Mouse (Mus musculus) forebrain, embryonic 16.5 days (tissue): ENCODE data around the gene Agbl1. TPM values are rescaled to one million over a fixed set of nuclear protein-coding genes. Genes with fewer than 3 reads are reported as not detected.
"Not testable (repeated sequence)": the region's sequence is repeated elsewhere in the genome, so short reads cannot be mapped to it uniquely, and the experiment has no call there.

ENCODE experiments used
- ATAC-seq: fragments of 200-750 bp; cut with Nextera tagmentation; 2 replicates; pipeline ENCODE4 v1.8.0; 2017; ENCODE audit warnings: mild to moderate bottlenecking, moderate library complexity
- H3K27ac ChIP-seq: fragments of 300-500 bp; sonication (generic); 2 replicates; pipeline ENCODE4 v1.5.1; 2014; ENCODE audit warnings: low read length, control low read depth
- H3K27me3 ChIP-seq: fragments of 300-500 bp; sonication (generic); replicated peaks from 2 replicates; pipeline ENCODE4 v1.6.1; 2014; ENCODE audit warnings: low read length; ENCODE audit not compliant: control insufficient read depth, insufficient read depth
- H3K36me3 ChIP-seq: fragments of 300-500 bp; sonication (generic); 2 replicates; pipeline ENCODE4 v1.6.1; 2014; ENCODE audit not compliant: control insufficient read depth, insufficient read depth
- H3K4me1 ChIP-seq: fragments of 300-500 bp; sonication (generic); replicated peaks from 2 replicates; pipeline ENCODE4 v1.6.1; 2014; ENCODE audit warnings: low read length; ENCODE audit not compliant: control insufficient read depth, insufficient read depth
- H3K4me2 ChIP-seq: fragments of 300-500 bp; sonication (generic); 2 replicates; pipeline ENCODE4 v1.6.1; 2014; ENCODE audit warnings: mild to moderate bottlenecking, low read length, control low read depth
- H3K4me3 ChIP-seq: fragments of 300-500 bp; sonication (generic); replicated peaks from 2 replicates; pipeline ENCODE4 v1.5.1; 2014; ENCODE audit warnings: mild to moderate bottlenecking, low read length, control low read depth
- H3K9ac ChIP-seq: fragments of 300-500 bp; sonication (generic); replicated peaks from 2 replicates; pipeline ENCODE4 v1.6.1; 2014; ENCODE audit warnings: low read depth, low read length, control low read depth
- H3K9me3 ChIP-seq: fragments of 300-500 bp; sonication (generic); 2 replicates; pipeline ENCODE4 v1.6.1; 2016; ENCODE audit warnings: low read length; ENCODE audit not compliant: control insufficient read depth
- WGBS: fragments of 180-500 bp; shearing (Covaris S2); extraction: QIAGEN DNeasy Blood & Tissue Kit; methylation state at CpG from one replicate; pipeline ENCODE4 v1.1.7; 2014; 5-methylcytosine and 5-hydroxymethylcytosine counted together
- polyA plus RNA-seq: library from polyadenylated mRNA; unstranded; fragments of >200 nt; fragmentation: Nextera tagmentation; extraction: Ambion mirVana; gene quantifications from 2 replicates; pipeline ENCODE4 v1.2.1, GENCODE M21; 2015

The Agbl1 gene
- polyA plus RNA-seq, 1 experiment from 2014 or later = 0.39 TPM

GRCm38 (mm10) chr7:76244839-76245238 is 15.2 kb downstream of the Agbl1 start:
- 94% methylated on average over 17 of the region's 18 CpGs for WGBS
- H3K9ac ChIP-seq, ATAC-seq: not testable (repeated sequence)

DNA sequence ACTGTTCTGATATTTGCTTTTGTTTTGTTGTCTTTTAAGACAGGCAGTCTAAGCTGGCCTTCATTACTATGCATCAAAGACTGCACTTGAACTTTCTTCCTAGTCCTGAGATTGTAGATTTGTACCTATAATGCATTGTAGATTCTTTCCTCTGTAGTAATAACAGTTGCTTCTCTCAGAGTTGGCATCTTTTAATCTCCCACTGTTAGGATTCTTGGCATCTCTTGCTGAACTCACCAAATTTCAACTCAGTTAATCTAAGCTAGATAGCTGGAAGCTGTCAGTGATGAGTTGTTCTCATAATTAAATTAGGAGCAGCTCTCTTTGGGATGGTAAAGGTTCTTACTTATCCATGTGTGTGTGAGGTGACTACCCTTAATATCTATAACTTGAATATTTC is 45.4 kb downstream of the Agbl1 start:
- Histone ChIP-seq H3K4me2 (no peak overlapping the region), H3K4me1 (no peaks in the 10 kb centered on the region), H3K27me3 (no peaks in the 10 kb centered on the region), H3K9me3 (no peaks in the 10 kb centered on the region), H3K9ac (no peak overlapping the region), H3K27ac (no peak overlapping the region), H3K4me3 (no peak overlapping the region), H3K36me3 (no peaks in the 10 kb centered on the region)
- ATAC-seq = no peak

More at GRCm38 (mm10) chr7:76244839-76245238, 15.2 kb downstream of the Agbl1 start:
- H3K4me3 ChIP-seq, H3K9me3 ChIP-seq, H3K36me3 ChIP-seq, H3K27me3 ChIP-seq, H3K4me1 ChIP-seq, H3K4me2 ChIP-seq, H3K27ac ChIP-seq: not testable (repeated sequence)

DNA sequence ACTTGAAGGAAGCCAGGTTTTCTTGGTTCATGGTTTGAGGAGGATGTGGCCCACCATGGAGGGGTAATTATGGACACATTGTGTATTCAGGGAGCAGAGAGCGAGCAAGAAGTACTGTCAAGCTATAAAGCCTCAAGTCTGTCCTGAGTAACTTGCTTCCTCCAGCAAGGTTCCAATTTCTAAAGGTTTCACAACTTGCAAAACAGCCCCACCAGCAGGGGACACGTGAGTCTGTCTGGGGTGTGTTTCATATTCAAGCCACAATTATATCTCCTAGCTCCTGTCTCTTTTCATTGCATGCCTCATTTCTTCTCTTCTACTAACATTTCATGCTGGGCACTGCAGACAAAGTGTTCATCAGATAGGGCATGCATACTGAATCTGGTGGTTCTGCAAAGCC is 53.1 kb downstream of the Agbl1 start:
- no peaks in the 10 kb centered on the region for H3K4me1 ChIP-seq
- WGBS = 59% methylated on average over 2 of the region's 2 CpGs
- no peak for ATAC-seq

GRCm38 (mm10) chr7:76287531-76287930 is 57.8 kb downstream of the Agbl1 start:
- no peak overlapping the region for H3K4me2 ChIP-seq
- H3K27ac ChIP-seq = no peak overlapping the region
- H3K9me3 ChIP-seq = no peaks in the 10 kb centered on the region
- H3K36me3 ChIP-seq = no peaks in the 10 kb centered on the region
- no peaks in the 10 kb centered on the region for H3K27me3 ChIP-seq
- H3K4me3 ChIP-seq = no peak overlapping the region
- no peak overlapping the region for H3K9ac ChIP-seq
- peak; percentile 68 for ATAC-seq
- WGBS = 81% methylated on average over 3 of the region's 3 CpGs
- no peaks in the 10 kb centered on the region for H3K4me1 ChIP-seq

More for the DNA sequence above, 53.1 kb downstream of the Agbl1 start:
- Histone ChIP-seq H3K36me3 (no peaks in the 10 kb centered on the region), H3K27me3 (no peaks in the 10 kb centered on the region), H3K4me2 (no peak overlapping the region), H3K9me3 (no peaks in the 10 kb centered on the region), H3K4me3 (no peak overlapping the region), H3K9ac (no peak overlapping the region), H3K27ac (no peak overlapping the region)

- H3K36me3 ChIP-seq = no peaks in the 10 kb centered on the region
- no peak overlapping the region for H3K4me2 ChIP-seq
- no peaks in the 10 kb centered on the region for H3K4me1 ChIP-seq
- H3K4me3 ChIP-seq = no peak overlapping the region
- H3K27me3 ChIP-seq = no peaks in the 10 kb centered on the region
- H3K27ac ChIP-seq = no peak overlapping the region
- no peak overlapping the region for H3K9ac ChIP-seq
- H3K9me3 ChIP-seq = no peaks in the 10 kb centered on the region
- 90% methylated on average over 4 of the region's 4 CpGs for WGBS
- ATAC-seq = no peak
These were observed 92.3 kb downstream of the Agbl1 start for GRCm38 (mm10) chr7:76321866-76322553.

DNA sequence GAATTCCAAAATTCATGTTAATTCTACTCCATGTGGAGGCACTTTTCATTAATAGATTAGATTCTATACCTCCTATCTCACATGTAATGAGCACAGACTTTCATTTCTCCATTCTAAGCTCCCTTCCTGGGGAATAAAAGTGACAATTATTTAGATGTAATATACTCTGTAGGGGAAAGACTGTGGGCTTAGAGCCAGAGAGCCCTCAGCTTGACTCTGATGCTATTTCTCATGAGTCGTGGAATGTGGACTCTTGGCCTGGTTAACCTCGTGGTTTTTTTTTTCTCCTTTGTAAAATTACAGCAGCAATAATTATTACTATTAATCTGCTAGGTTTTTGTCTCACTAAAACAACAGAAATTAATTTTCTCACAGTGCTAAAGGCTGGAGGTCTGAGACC is 96.4 kb downstream of the Agbl1 start:
- H3K27me3 ChIP-seq = no peaks in the 10 kb centered on the region
- H3K4me3 ChIP-seq = no peak overlapping the region
- H3K27ac ChIP-seq = no peak overlapping the region
- no peaks in the 10 kb centered on the region for H3K36me3 ChIP-seq
- no peak overlapping the region for H3K4me2 ChIP-seq
- no peak for ATAC-seq
- 68% methylated on average over 2 of the region's 2 CpGs for WGBS
- no peaks in the 10 kb centered on the region for H3K4me1 ChIP-seq
- H3K9me3 ChIP-seq = no peaks in the 10 kb centered on the region
- no peak overlapping the region for H3K9ac ChIP-seq

DNA sequence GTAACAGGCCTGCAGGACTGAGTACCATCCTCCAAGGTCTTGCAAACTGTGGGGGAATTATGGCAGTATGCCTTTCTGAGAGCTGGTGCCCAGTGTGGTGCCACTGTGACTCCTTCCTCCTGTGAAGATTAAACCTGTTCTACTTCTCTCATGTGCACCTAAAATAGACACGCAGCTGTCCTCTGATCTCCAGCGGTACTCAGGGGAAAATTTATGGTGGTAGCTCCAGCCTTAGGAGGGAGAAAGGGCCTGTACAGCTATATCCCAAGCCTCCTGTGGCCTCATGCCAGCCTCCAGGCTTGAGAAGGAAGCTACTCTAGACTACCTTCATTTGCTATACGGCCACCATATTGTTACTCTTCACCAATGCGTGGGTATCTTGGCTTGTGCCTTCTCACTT is 109.6 kb downstream of the Agbl1 start:
- WGBS = 94% methylated on average over 4 of the region's 4 CpGs
- no peak for ATAC-seq
- Histone ChIP-seq H3K9me3 (no peaks in the 10 kb centered on the region), H3K4me2 (no peak overlapping the region), H3K36me3 (no peaks in the 10 kb centered on the region), H3K4me3 (no peak overlapping the region), H3K27me3 (no peaks in the 10 kb centered on the region), H3K27ac (peak overlapping the region; percentile 41; the same call in 1 of the 2 replicates), H3K4me1 (no peaks in the 10 kb centered on the region), H3K9ac (no peak overlapping the region)

GRCm38 (mm10) chr7:76341601-76342000 is 111.9 kb downstream of the Agbl1 start:
- Histone ChIP-seq H3K9ac (no peak overlapping the region), H3K4me3 (no peak overlapping the region), H3K4me2 (no peak overlapping the region), H3K4me1 (no peaks in the 10 kb centered on the region), H3K27me3 (no peaks in the 10 kb centered on the region), H3K36me3 (no peaks in the 10 kb centered on the region), H3K27ac (no peak overlapping the region), H3K9me3 (no peaks in the 10 kb centered on the region)
- no peak for ATAC-seq
- 86% methylated on average over 1 of the region's 1 CpGs for WGBS

GRCm38 (mm10) chr7:76353469-76353868 is 123.8 kb downstream of the Agbl1 start:
- peaks cover 7% of the 10 kb centered on the region for H3K9me3 ChIP-seq
- H3K27me3 ChIP-seq = no peaks in the 10 kb centered on the region
- no peaks in the 10 kb centered on the region for H3K36me3 ChIP-seq
- no peak overlapping the region for H3K9ac ChIP-seq
- WGBS = 59% methylated on average over 10 of the region's 10 CpGs
- no peak overlapping the region for H3K4me2 ChIP-seq
- H3K27ac ChIP-seq = no peak overlapping the region
- H3K4me3 ChIP-seq = no peak overlapping the region
- no peaks in the 10 kb centered on the region for H3K4me1 ChIP-seq
- ATAC-seq = no peak

GRCm38 (mm10) chr7:76354510-76354909 is 124.8 kb downstream of the Agbl1 start:
- no peak for ATAC-seq
- WGBS = 24% methylated on average over 3 of the region's 3 CpGs
- Histone ChIP-seq H3K4me1 (no peaks in the 10 kb centered on the region), H3K9ac (no peak overlapping the region), H3K4me2 (no peak overlapping the region), H3K4me3 (no peak overlapping the region), H3K27me3 (no peaks in the 10 kb centered on the region), H3K27ac (no peak overlapping the region), H3K9me3 (peaks cover 7% of the 10 kb centered on the region), H3K36me3 (no peaks in the 10 kb centered on the region)
